Mouse (Mus musculus) embryonic facial prominence, embryonic 12.5 days (tissue): ENCODE data around the gene Fbxl8. TPM values are rescaled to one million over a fixed set of nuclear protein-coding genes. Genes with fewer than 3 reads are reported as not detected.

ENCODE experiments used
- ATAC-seq: fragments of 200-750 bp; cut with Nextera tagmentation; 2 replicates; pipeline ENCODE4 v1.8.0; 2017; ENCODE audit not compliant: insufficient number of reproducible peaks, insufficient read depth, low FRiP score, low TSS enrichment
- H3K27ac ChIP-seq: fragments of 300-500 bp; sonication (generic); 2 replicates; pipeline ENCODE4 v1.5.1; 2016; ENCODE audit warnings: mild to moderate bottlenecking
- H3K27me3 ChIP-seq: fragments of 300-500 bp; sonication (generic); 2 replicates; pipeline ENCODE4 v1.6.1; 2016; ENCODE audit warnings: mild to moderate bottlenecking, moderate library complexity
- H3K36me3 ChIP-seq: fragments of 300-500 bp; sonication (generic); 2 replicates; pipeline ENCODE4 v1.6.1; 2016; ENCODE audit warnings: mild to moderate bottlenecking
- H3K4me1 ChIP-seq: fragments of 300-500 bp; sonication (generic); 2 replicates; pipeline ENCODE4 v1.6.1; 2016
- H3K4me2 ChIP-seq: fragments of 300-500 bp; sonication (generic); replicated peaks from 2 replicates; pipeline ENCODE4 v1.6.1; 2016; ENCODE audit warnings: mild to moderate bottlenecking, moderate library complexity
- H3K4me3 ChIP-seq: fragments of 300-500 bp; sonication (generic); 2 replicates; pipeline ENCODE4 v1.5.1; 2016; ENCODE audit warnings: mild to moderate bottlenecking
- H3K9ac ChIP-seq: fragments of 300-500 bp; sonication (generic); 2 replicates; pipeline ENCODE4 v1.6.1; 2016; ENCODE audit warnings: mild to moderate bottlenecking, moderate library complexity
- H3K9me3 ChIP-seq: fragments of 300-500 bp; sonication (generic); 2 replicates; pipeline ENCODE4 v1.6.1; 2016; ENCODE audit warnings: mild to moderate bottlenecking, moderate library complexity
- WGBS: fragments of 180-500 bp; shearing (Covaris S2); methylation state at CpG from one replicate; pipeline ENCODE4 v1.1.7; 2016; 5-methylcytosine and 5-hydroxymethylcytosine counted together
- polyA plus RNA-seq: library from polyadenylated mRNA; unstranded; fragments of >200 nt; fragmentation: Nextera tagmentation; extraction: Ambion mirVana; gene quantifications from 2 replicates; pipeline ENCODE4 v1.2.1, GENCODE M21; 2016

Gene Fbxl8
- polyA plus RNA-seq, 1 experiment from 2014 or later, result 1.4 TPM

- WGBS, result under 1% methylated on average over 53 of the region's 58 CpGs
- peak; percentile 73 for ATAC-seq
- Histone ChIP-seq H3K27me3 (peaks cover 8% of the 10 kb centered on the region; the same call in 1 of the 2 replicates), H3K4me3 (peak within 1 kb of the TSS; percentile 96), H3K36me3 (peaks cover 36% of the 10 kb centered on the region), H3K9me3 (no peaks in the 10 kb centered on the region), H3K4me1 (peaks cover 11% of the 10 kb centered on the region), H3K9ac (peak within 1 kb of the TSS; percentile 93), H3K4me2 (peak within 1 kb of the TSS; percentile 98), H3K27ac (peak within 1 kb of the TSS; percentile 50; the same call in 1 of the 2 replicates)
Measured at GRCm38 (mm10) chr8:105297511-105298192, 33.2 kb downstream of the Fbxl8 start, which contains the start of gene E2f4. TSS of gene E2f4 (plus strand) at chr8:105297663.

GRCm38 (mm10) chr8:105298351-105299252 lies 34.2 kb downstream of the Fbxl8 start:
- 0 out of 2 replicates have a peak, but pooled peaks cover 3% of the 10 kb centered on the region for H3K27me3 ChIP-seq
- peak overlapping the region; percentile 98 for H3K4me2 ChIP-seq
- peaks cover 45% of the 10 kb centered on the region for H3K36me3 ChIP-seq
- H3K4me3 ChIP-seq, result peak overlapping the region; percentile 96
- ATAC-seq, result no peak
- 55% methylated on average over 18 of the region's 18 CpGs for WGBS
- no peaks in the 10 kb centered on the region for H3K9me3 ChIP-seq
- H3K4me1 ChIP-seq, result peaks cover 11% of the 10 kb centered on the region
- H3K9ac ChIP-seq, result peak overlapping the region; percentile 93
- H3K27ac ChIP-seq, result no peak overlapping the region

GRCm38 (mm10) chr8:105299962-105300361 lies 35.5 kb downstream of the Fbxl8 start:
- Histone ChIP-seq H3K36me3 (peaks cover 54% of the 10 kb centered on the region), H3K27me3 (no peaks in the 10 kb centered on the region), H3K4me2 (no peak overlapping the region), H3K4me3 (no peak overlapping the region), H3K27ac (no peak overlapping the region), H3K9ac (no peak overlapping the region), H3K4me1 (peaks cover 19% of the 10 kb centered on the region), H3K9me3 (no peaks in the 10 kb centered on the region)
- 92% methylated on average over 8 of the region's 8 CpGs for WGBS
- ATAC-seq, result no peak

- Histone ChIP-seq H3K4me1 (peaks cover 32% of the 10 kb centered on the region), H3K27me3 (no peaks in the 10 kb centered on the region), H3K9ac (no peak overlapping the region), H3K4me3 (no peak overlapping the region), H3K4me2 (no peak overlapping the region), H3K36me3 (peaks cover 72% of the 10 kb centered on the region), H3K9me3 (no peaks in the 10 kb centered on the region), H3K27ac (no peak overlapping the region)
- WGBS, result 87% methylated on average over 8 of the region's 8 CpGs
- ATAC-seq, result no peak
Measured at GRCm38 (mm10) chr8:105303396-105303795, 38.9 kb downstream of the Fbxl8 start.

GRCm38 (mm10) chr8:105303874-105304273 lies 39.4 kb downstream of the Fbxl8 start:
- no peak for ATAC-seq
- Histone ChIP-seq H3K9me3 (no peaks in the 10 kb centered on the region), H3K9ac (no peak overlapping the region), H3K27me3 (no peaks in the 10 kb centered on the region), H3K27ac (0 out of 2 replicates have a peak overlapping the region, but pooled peaks have one; percentile 51), H3K4me3 (no peak overlapping the region), H3K4me1 (peaks cover 28% of the 10 kb centered on the region), H3K4me2 (no peak overlapping the region), H3K36me3 (peaks cover 76% of the 10 kb centered on the region)
- WGBS, result 88% methylated on average over 9 of the region's 9 CpGs

GRCm38 (mm10) chr8:105304325-105305210 lies 40.1 kb downstream of the Fbxl8 start:
- H3K4me2 ChIP-seq, result no peak overlapping the region
- H3K4me3 ChIP-seq, result no peak overlapping the region
- H3K27me3 ChIP-seq, result no peaks in the 10 kb centered on the region
- H3K9ac ChIP-seq, result no peak overlapping the region
- ATAC-seq, result no peak
- H3K4me1 ChIP-seq, result peaks cover 25% of the 10 kb centered on the region
- 69% methylated on average over 9 of the region's 9 CpGs for WGBS
- H3K36me3 ChIP-seq, result peaks cover 73% of the 10 kb centered on the region
- peak overlapping the region; percentile 51; the same call in 1 of the 2 replicates for H3K27ac ChIP-seq
- H3K9me3 ChIP-seq, result no peaks in the 10 kb centered on the region

GRCm38 (mm10) chr8:105305211-105306145 lies 41.0 kb downstream of the Fbxl8 start, which contains the start of gene Elmo3:
TSS of gene Elmo3 (plus strand) at chr8:105305601.
- H3K4me1 ChIP-seq, result peaks cover 25% of the 10 kb centered on the region
- H3K9me3 ChIP-seq, result no peaks in the 10 kb centered on the region
- peak within 1 kb of the TSS; percentile 73 for H3K27ac ChIP-seq
- peak; percentile 49 for ATAC-seq
- peak within 1 kb of the TSS; percentile 74 for H3K4me2 ChIP-seq
- H3K9ac ChIP-seq, result peak within 1 kb of the TSS; percentile 49
- WGBS, result 6% methylated on average over 29 of the region's 30 CpGs
- H3K27me3 ChIP-seq, result no peaks in the 10 kb centered on the region
- peak within 1 kb of the TSS; percentile 32 for H3K4me3 ChIP-seq
- H3K36me3 ChIP-seq, result peaks cover 65% of the 10 kb centered on the region

- WGBS, result 36% methylated on average over 5 of the region's 5 CpGs
- no peaks in the 10 kb centered on the region for H3K9me3 ChIP-seq
- H3K4me3 ChIP-seq, result peak overlapping the region; percentile 32
- peak; percentile 39 for ATAC-seq
- no peaks in the 10 kb centered on the region for H3K27me3 ChIP-seq
- H3K4me2 ChIP-seq, result peak overlapping the region; percentile 74
- H3K9ac ChIP-seq, result peak overlapping the region; percentile 49
- H3K27ac ChIP-seq, result peak overlapping the region; percentile 73
- H3K36me3 ChIP-seq, result peaks cover 59% of the 10 kb centered on the region
- H3K4me1 ChIP-seq, result peaks cover 25% of the 10 kb centered on the region
Measured at GRCm38 (mm10) chr8:105306146-105306691, 41.8 kb downstream of the Fbxl8 start.

- Histone ChIP-seq H3K4me2 (no peak overlapping the region), H3K27ac (no peak overlapping the region), H3K9me3 (no peaks in the 10 kb centered on the region), H3K27me3 (no peaks in the 10 kb centered on the region), H3K4me1 (peaks cover 25% of the 10 kb centered on the region), H3K4me3 (no peak overlapping the region), H3K36me3 (peaks cover 56% of the 10 kb centered on the region), H3K9ac (no peak overlapping the region)
- ATAC-seq, result no peak
- WGBS, result 94% methylated on average over 13 of the region's 13 CpGs
Measured at GRCm38 (mm10) chr8:105307670-105308069, 43.2 kb downstream of the Fbxl8 start.

GRCm38 (mm10) chr8:105308428-105308827 lies 44.0 kb downstream of the Fbxl8 start:
- Histone ChIP-seq H3K4me1 (peaks cover 25% of the 10 kb centered on the region), H3K4me2 (no peak overlapping the region), H3K4me3 (no peak overlapping the region), H3K9ac (no peak overlapping the region), H3K9me3 (no peaks in the 10 kb centered on the region), H3K27ac (no peak overlapping the region), H3K27me3 (no peaks in the 10 kb centered on the region), H3K36me3 (peaks cover 57% of the 10 kb centered on the region)
- ATAC-seq, result no peak
- 95% methylated on average over 10 of the region's 10 CpGs for WGBS
